Mouse (Mus musculus) cerebellum, adult 2 months (tissue): ENCODE measurements around the gene Acox3.

Source experiments
- CTCF ChIP-seq: fragments of 200-500 bp; IDR thresholded peaks from 2 replicates; pipeline ENCODE4 v1.5.1; 2011; ENCODE audit warnings: low read depth, mild to moderate bottlenecking, control low read depth, low read length, moderate library complexity, borderline replicate concordance; ENCODE audit not compliant: insufficient read depth
- POLR2A ChIP-seq: fragments of 200-500 bp; IDR thresholded peaks from 2 replicates; pipeline ENCODE4 v1.6.1; 2011; ENCODE audit warnings: low read length, control low read depth, borderline replicate concordance; ENCODE audit not compliant: insufficient read depth

DNA sequence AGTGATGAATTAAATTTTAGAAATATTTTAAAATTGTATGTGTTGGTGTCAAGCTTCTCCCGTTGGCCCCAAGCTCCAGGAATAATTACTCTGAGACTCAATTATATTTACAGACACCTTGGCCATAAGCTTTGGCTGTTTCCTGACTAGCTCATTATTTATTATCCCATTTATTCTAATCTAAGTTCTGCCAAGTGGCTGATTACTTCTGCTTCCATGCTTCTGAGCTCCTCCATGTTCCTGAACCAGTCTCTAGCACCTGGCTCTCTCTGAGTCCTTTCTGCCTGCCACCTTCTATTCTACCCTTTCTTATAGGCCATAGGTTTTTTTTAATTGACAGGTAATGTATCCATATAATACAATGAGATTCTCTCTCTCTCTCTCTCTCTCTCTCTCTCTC is 47.9 kb downstream of the Acox3 start:
- no peak for TF ChIP-seq CTCF
- no peak for TF ChIP-seq POLR2A
